Mouse (Mus musculus): Measurements from ENCODE around the gene Mad2l1bp. TPM values are rescaled to one million over a fixed set of nuclear protein-coding genes. Genes with fewer than 3 reads are reported as not detected.

The Mad2l1bp gene
- polyA plus RNA-seq, 1 experiment from 2014 or later = 35.3 TPM

GRCm38 (mm10) chr17:46123953-46124700 is 29.2 kb downstream of the Mad2l1bp start:
- H3K4me3 ChIP-seq (ENCODE audit: low read depth, low read length) = no peak overlapping the region
- H3K36me3 ChIP-seq (ENCODE audit: control insufficient read depth, insufficient read depth, low read length) = peaks cover 74% of the 10 kb centered on the region
- H3K27me3 ChIP-seq (ENCODE audit: control insufficient read depth, insufficient read depth, low read length) = no peaks in the 10 kb centered on the region
- H3K27ac ChIP-seq (ENCODE audit: low read length) = no peak overlapping the region
- 86% methylated on average over 12 of the region's 12 CpGs for WGBS
- no peak overlapping the region for H3K9ac ChIP-seq (replicated peaks; ENCODE audit: low read depth, low read length)
- H3K9me3 ChIP-seq (ENCODE audit: control insufficient read depth, low read depth, low read length) = no peaks in the 10 kb centered on the region
- no peak for ATAC-seq (ENCODE audit: insufficient number of reproducible peaks, insufficient read depth, low FRiP score, low read depth)
- H3K4me2 ChIP-seq (replicated peaks; ENCODE audit: low read depth, low read length) = no peak overlapping the region
- no peaks in the 10 kb centered on the region for H3K4me1 ChIP-seq (ENCODE audit: control insufficient read depth, insufficient read depth, low read length)

DNA sequence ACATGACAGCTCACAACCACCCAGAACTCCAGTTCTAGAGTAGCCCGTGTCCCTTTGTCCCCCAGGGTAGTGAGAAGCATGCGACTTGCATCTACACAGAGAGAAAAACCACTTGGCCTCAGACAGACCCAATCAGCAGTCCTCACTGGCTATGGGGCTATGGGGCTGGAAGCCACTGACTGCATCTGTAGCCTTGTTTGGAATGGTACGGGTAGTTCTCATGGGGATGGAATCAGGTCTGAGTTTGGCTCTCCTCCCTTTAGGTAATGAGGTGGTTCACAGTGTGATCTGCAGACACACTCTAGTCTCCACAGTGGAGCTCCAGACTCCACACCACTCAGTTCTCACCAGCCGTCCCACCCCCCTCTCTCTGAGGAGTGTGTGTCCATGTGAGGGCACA is 30.1 kb downstream of the Mad2l1bp start:
- no peak overlapping the region for H3K4me2 ChIP-seq (replicated peaks; ENCODE audit: low read depth, low read length)
- no peaks in the 10 kb centered on the region for H3K27me3 ChIP-seq (ENCODE audit: control insufficient read depth, insufficient read depth, low read length)
- H3K36me3 ChIP-seq (ENCODE audit: control insufficient read depth, insufficient read depth, low read length) = peaks cover 74% of the 10 kb centered on the region
- no peak overlapping the region for H3K27ac ChIP-seq (ENCODE audit: low read length)
- H3K4me1 ChIP-seq (ENCODE audit: control insufficient read depth, insufficient read depth, low read length) = no peaks in the 10 kb centered on the region
- H3K9me3 ChIP-seq (ENCODE audit: control insufficient read depth, low read depth, low read length) = no peaks in the 10 kb centered on the region
- no peak overlapping the region for H3K9ac ChIP-seq (replicated peaks; ENCODE audit: low read depth, low read length)
- H3K4me3 ChIP-seq (ENCODE audit: low read depth, low read length) = no peak overlapping the region
- ATAC-seq (ENCODE audit: insufficient number of reproducible peaks, insufficient read depth, low FRiP score, low read depth) = no peak
- 95% methylated on average over 4 of the region's 4 CpGs for WGBS

GRCm38 (mm10) chr17:46122791-46123190 is 30.6 kb downstream of the Mad2l1bp start:
- WGBS = 94% methylated on average over 4 of the region's 4 CpGs

GRCm38 (mm10) chr17:46119641-46120040 is 33.7 kb downstream of the Mad2l1bp start:
- no peaks in the 10 kb centered on the region for H3K27me3 ChIP-seq (ENCODE audit: control insufficient read depth, insufficient read depth, low read length)
- H3K27ac ChIP-seq (ENCODE audit: low read length) = no peak overlapping the region
- no peak overlapping the region for H3K4me2 ChIP-seq (replicated peaks; ENCODE audit: low read depth, low read length)
- no peak overlapping the region for H3K9ac ChIP-seq (replicated peaks; ENCODE audit: low read depth, low read length)
- peaks cover 42% of the 10 kb centered on the region for H3K36me3 ChIP-seq (ENCODE audit: control insufficient read depth, insufficient read depth, low read length)
- no peak overlapping the region for H3K4me3 ChIP-seq (ENCODE audit: low read depth, low read length)
- 91% methylated on average over 10 of the region's 10 CpGs for WGBS
- no peaks in the 10 kb centered on the region for H3K9me3 ChIP-seq (ENCODE audit: control insufficient read depth, low read depth, low read length)
- no peak for ATAC-seq (ENCODE audit: insufficient number of reproducible peaks, insufficient read depth, low FRiP score, low read depth)
- H3K4me1 ChIP-seq (ENCODE audit: control insufficient read depth, insufficient read depth, low read length) = 0 out of 2 replicates have a peak, but pooled peaks cover 3% of the 10 kb centered on the region

More at GRCm38 (mm10) chr17:46122791-46123190, 30.6 kb downstream of the Mad2l1bp start:
- Histone ChIP-seq H3K4me3 (ENCODE audit: low read depth, low read length) (no peak overlapping the region), H3K4me2 (replicated peaks; ENCODE audit: low read depth, low read length) (no peak overlapping the region), H3K9ac (replicated peaks; ENCODE audit: low read depth, low read length) (no peak overlapping the region), H3K9me3 (ENCODE audit: control insufficient read depth, low read depth, low read length) (no peaks in the 10 kb centered on the region), H3K27me3 (ENCODE audit: control insufficient read depth, insufficient read depth, low read length) (no peaks in the 10 kb centered on the region), H3K27ac (ENCODE audit: low read length) (no peak overlapping the region), H3K4me1 (ENCODE audit: control insufficient read depth, insufficient read depth, low read length) (no peaks in the 10 kb centered on the region), H3K36me3 (ENCODE audit: control insufficient read depth, insufficient read depth, low read length) (peaks cover 72% of the 10 kb centered on the region)
- no peak for ATAC-seq (ENCODE audit: insufficient number of reproducible peaks, insufficient read depth, low FRiP score, low read depth)

- no peak overlapping the region for H3K27ac ChIP-seq (ENCODE audit: low read length)
- peaks cover 31% of the 10 kb centered on the region for H3K36me3 ChIP-seq (ENCODE audit: control insufficient read depth, insufficient read depth, low read length)
- 0 out of 2 replicates have a peak, but pooled peaks cover 3% of the 10 kb centered on the region for H3K4me1 ChIP-seq (ENCODE audit: control insufficient read depth, insufficient read depth, low read length)
Observed at GRCm38 (mm10) chr17:46118423-46118850, 34.9 kb downstream of the Mad2l1bp start.

GRCm38 (mm10) chr17:46117623-46118422 is 35.5 kb downstream of the Mad2l1bp start:
- Histone ChIP-seq H3K27ac (ENCODE audit: low read length) (no peak overlapping the region), H3K9ac (replicated peaks; ENCODE audit: low read depth, low read length) (no peak overlapping the region), H3K4me1 (ENCODE audit: control insufficient read depth, insufficient read depth, low read length) (0 out of 2 replicates have a peak, but pooled peaks cover 3% of the 10 kb centered on the region), H3K4me3 (ENCODE audit: low read depth, low read length) (no peak overlapping the region), H3K4me2 (replicated peaks; ENCODE audit: low read depth, low read length) (no peak overlapping the region), H3K36me3 (ENCODE audit: control insufficient read depth, insufficient read depth, low read length) (peaks cover 24% of the 10 kb centered on the region), H3K27me3 (ENCODE audit: control insufficient read depth, insufficient read depth, low read length) (no peaks in the 10 kb centered on the region), H3K9me3 (ENCODE audit: control insufficient read depth, low read depth, low read length) (no peaks in the 10 kb centered on the region)
- WGBS = 72% methylated on average over 13 of the region's 13 CpGs
- ATAC-seq (ENCODE audit: insufficient number of reproducible peaks, insufficient read depth, low FRiP score, low read depth) = no peak

More at GRCm38 (mm10) chr17:46118423-46118850, 34.9 kb downstream of the Mad2l1bp start:
- 56% methylated on average over 4 of the region's 4 CpGs for WGBS
- no peak overlapping the region for H3K9ac ChIP-seq (replicated peaks; ENCODE audit: low read depth, low read length)
- no peak for ATAC-seq (ENCODE audit: insufficient number of reproducible peaks, insufficient read depth, low FRiP score, low read depth)
- no peak overlapping the region for H3K4me2 ChIP-seq (replicated peaks; ENCODE audit: low read depth, low read length)
- H3K9me3 ChIP-seq (ENCODE audit: control insufficient read depth, low read depth, low read length) = no peaks in the 10 kb centered on the region
- H3K4me3 ChIP-seq (ENCODE audit: low read depth, low read length) = no peak overlapping the region
- H3K27me3 ChIP-seq (ENCODE audit: control insufficient read depth, insufficient read depth, low read length) = no peaks in the 10 kb centered on the region

DNA sequence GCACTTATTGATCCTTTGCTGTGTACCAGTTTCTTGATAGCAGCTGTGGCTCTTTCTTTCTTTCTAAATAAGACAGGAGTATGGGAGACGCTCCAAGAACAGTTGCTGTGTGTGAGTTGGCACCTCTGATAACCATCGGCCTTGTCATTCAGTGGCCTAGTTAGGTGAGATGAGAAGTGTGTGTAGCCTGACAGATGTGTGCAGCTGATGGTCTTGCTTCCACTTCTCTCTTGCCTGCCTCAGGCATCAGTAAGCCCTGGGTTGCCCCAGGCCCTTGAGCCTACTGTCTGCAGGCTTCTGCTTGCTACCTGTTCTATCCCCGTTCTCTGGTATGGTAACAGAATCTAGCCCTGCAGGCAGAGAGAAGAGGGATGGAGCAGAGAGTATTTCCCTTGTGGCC is 36.5 kb downstream of the Mad2l1bp start:
- peaks cover 3% of the 10 kb centered on the region; the same call in 1 of the 2 replicates for H3K4me1 ChIP-seq (ENCODE audit: control insufficient read depth, insufficient read depth, low read length)
- no peak overlapping the region for H3K9ac ChIP-seq (replicated peaks; ENCODE audit: low read depth, low read length)
- no peak overlapping the region for H3K4me2 ChIP-seq (replicated peaks; ENCODE audit: low read depth, low read length)
- no peak overlapping the region for H3K4me3 ChIP-seq (ENCODE audit: low read depth, low read length)
- peaks cover 19% of the 10 kb centered on the region; the same call in 1 of the 2 replicates for H3K36me3 ChIP-seq (ENCODE audit: control insufficient read depth, insufficient read depth, low read length)
- H3K27me3 ChIP-seq (ENCODE audit: control insufficient read depth, insufficient read depth, low read length) = no peaks in the 10 kb centered on the region
- H3K9me3 ChIP-seq (ENCODE audit: control insufficient read depth, low read depth, low read length) = no peaks in the 10 kb centered on the region
- ATAC-seq (ENCODE audit: insufficient number of reproducible peaks, insufficient read depth, low FRiP score, low read depth) = no peak
- no peak overlapping the region for H3K27ac ChIP-seq (ENCODE audit: low read length)
- WGBS = 91% methylated on average over 3 of the region's 3 CpGs

DNA sequence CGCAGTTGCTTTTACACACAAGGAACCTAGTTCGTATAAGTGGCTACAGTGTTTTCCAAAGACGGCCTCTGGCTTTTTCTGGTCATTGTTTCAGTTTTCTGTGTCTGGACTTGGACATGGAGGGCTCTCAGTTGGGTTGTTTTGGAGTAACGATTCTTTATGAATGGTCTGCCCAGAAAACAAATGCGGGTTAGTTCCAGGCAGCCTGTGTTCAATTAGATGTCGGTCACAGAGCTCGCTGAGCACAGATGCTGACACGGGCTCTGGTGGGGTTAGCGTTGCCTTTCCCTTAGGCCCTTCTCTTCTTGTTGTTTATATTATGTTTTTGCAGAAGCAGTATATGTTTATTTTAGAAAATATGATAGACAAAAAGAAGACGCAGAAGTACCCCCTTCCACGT is 37.2 kb downstream of the Mad2l1bp start:
- H3K27ac ChIP-seq (ENCODE audit: low read length) = no peak overlapping the region
- H3K4me3 ChIP-seq (ENCODE audit: low read depth, low read length) = no peak overlapping the region
- H3K27me3 ChIP-seq (ENCODE audit: control insufficient read depth, insufficient read depth, low read length) = no peaks in the 10 kb centered on the region
- peaks cover 6% of the 10 kb centered on the region; the same call in 1 of the 2 replicates for H3K4me1 ChIP-seq (ENCODE audit: control insufficient read depth, insufficient read depth, low read length)
- no peak overlapping the region for H3K4me2 ChIP-seq (replicated peaks; ENCODE audit: low read depth, low read length)
- H3K9me3 ChIP-seq (ENCODE audit: control insufficient read depth, low read depth, low read length) = no peaks in the 10 kb centered on the region
- H3K36me3 ChIP-seq (ENCODE audit: control insufficient read depth, insufficient read depth, low read length) = peaks cover 19% of the 10 kb centered on the region; the same call in 1 of the 2 replicates
- 68% methylated on average over 11 of the region's 11 CpGs for WGBS
- no peak for ATAC-seq (ENCODE audit: insufficient number of reproducible peaks, insufficient read depth, low FRiP score, low read depth)
- no peak overlapping the region for H3K9ac ChIP-seq (replicated peaks; ENCODE audit: low read depth, low read length)
